Mouse (Mus musculus) adrenal gland, postnatal 25 days (tissue): ENCODE results near the gene Smco2. TPM values are rescaled to one million over a fixed set of nuclear protein-coding genes. Genes with fewer than 3 reads are reported as not detected.
"Not testable (repeated sequence)": the region's sequence is repeated elsewhere in the genome, so short reads cannot be mapped to it uniquely, and the experiment has no call there.

ENCODE experiments used
- DNase-seq: peaks from one replicate; pipeline ENCODE4 v3.0.0; 2021; ENCODE audit warnings: mixed read lengths
- total RNA-seq: library from RNA; stranded (reverse); gene quantifications from 2 replicates; pipeline ENCODE4 v1.2.3, GENCODE M21; 2021

Smco2 gene
- total RNA-seq, 1 experiment from 2014 or later = not detected

DNA sequence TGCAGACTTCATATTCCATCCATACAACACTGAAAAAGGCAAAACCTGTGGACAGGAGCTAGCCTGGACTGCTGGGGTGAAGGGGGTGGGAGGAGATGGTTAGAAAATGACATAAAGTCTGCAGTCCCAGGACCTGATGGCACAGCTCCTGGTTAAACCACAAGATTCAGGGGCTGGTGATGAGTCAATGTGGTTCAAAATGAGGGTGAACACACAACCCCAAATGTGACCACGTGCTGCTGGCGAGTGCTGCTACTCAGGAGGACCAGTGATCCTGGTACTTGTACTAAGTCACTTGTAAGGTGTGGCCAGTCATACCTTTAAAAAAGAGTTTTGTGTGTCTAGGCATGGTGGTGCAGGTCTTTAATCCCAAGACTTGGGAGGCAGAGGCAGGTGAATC lies 13.2 kb downstream of the Smco2 start:
- DNase-seq = no peak

DNA sequence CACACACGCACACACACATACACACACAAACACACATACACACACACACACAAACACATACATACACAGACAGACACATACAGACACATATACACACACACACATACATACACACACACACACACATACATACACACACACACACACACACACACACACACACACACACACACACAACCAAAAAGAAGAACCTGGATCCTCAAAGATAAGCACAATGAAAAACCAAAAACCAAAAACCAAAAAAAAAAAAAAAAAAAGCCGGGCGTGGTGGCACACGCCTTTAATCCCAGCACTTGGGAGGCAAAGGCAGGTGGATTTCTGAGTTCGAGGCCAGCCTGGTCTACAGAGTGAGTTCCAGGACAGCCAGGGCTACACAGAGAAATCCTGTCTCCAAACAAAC lies 14.5 kb downstream of the Smco2 start:
- DNase-seq = not testable (repeated sequence)

DNA sequence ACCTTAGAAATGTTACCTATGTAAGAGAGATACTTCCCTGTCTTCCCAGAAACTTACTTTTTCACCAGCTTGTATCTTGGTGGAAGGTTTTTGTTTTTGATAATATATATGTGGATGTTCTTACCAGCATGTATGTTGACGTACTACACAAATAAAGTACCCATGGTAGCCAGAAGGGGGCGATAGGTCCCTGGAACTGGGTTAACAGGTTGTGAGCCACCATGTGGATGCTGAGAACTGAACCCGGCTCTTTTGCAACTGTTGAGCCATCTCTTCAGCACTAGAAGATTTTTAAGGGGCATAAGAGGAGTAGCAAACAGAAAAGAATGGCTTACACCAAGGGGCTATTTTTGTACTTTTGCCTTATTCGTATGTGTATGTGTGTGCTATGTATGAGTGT lies 15.8 kb downstream of the Smco2 start:
- no peak for DNase-seq

DNA sequence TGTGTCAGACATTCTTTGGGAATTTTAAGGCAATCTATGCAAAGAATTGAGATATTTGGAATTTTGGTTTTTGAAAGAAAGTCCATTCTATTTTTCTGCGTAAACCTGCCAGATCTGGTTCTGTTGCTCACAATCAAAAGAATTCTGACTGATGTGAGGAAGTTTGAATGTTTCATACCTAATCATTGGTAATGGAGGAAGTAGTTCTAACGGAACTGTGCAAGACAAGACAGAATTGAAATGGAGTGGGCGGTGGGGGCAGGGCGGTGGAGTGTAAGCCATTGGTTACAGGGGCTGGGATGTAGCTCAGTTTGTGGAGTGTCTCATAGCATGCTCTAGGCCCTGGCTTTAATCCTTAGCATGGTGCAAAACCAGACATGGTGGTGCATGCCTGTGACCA lies 22.1 kb downstream of the Smco2 start:
- no peak for DNase-seq

DNA sequence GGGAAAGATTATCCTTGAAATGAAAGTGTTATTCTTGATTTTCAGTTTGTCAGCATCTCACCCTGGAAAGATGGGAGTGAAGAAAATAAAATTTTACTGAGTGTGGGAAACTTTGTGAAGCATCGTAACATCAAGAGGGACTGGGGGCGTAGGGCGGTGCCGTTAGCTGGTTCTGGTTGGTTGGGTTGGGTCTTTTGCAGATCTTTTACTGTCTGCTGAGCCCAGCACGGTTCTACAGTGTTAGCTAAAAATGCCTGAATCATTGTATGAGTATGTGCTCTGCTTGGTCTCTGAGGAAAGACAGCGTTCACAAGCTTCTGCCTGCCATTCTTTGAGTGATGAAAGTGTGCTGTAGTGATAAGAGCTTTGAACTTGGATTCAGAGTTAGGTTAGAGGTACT lies 24.5 kb downstream of the Smco2 start:
- DNase-seq = no peak

DNA sequence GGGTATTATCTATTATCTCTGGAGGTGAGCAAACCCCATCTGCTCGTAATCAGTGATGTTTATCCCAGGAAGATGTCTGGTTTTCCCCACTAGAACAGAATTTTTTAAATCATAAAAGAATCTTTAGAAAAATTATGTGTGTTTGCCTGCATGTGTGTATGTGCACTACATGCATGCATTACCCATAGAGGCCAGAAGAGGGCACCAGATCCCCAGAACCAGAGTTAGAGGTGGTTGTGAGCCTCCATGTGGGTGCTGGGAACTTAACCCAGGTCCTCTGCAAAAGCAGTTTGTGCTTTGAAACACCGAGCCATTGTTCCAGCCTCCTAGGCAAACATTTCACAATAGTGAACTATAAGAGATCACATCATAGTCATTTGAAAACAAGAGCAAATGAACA lies 26.9 kb downstream of the Smco2 start:
- DNase-seq = no peak

DNA sequence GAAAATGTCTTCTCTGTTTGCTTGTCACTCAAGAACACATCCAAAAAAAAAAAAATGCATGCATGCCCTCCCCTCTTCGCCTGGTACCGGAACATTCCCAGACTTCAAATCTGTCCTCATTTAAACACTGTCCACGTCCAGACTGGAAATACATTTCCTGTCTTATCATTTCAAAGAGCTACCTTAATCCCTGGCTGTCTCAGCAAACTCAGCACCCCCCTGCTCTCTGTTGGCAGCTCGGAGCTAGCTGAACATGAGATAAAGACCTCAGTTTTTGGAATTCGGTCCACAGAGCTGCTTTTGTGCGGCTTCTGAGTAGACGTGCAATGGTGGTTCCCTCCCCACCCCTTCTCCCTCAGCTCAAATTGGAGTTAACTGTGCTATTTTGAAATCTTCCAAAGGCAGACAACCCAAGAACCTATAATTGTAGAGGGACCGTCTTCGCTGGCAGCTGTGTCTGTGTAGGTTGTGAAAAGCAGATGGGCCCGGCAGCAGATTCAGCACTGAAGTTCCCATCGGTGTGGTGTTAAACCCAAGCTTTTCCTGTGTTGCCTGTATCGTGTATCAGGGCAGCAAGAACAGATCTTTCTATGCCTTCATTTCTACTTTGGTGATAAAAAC lies 27.6 kb downstream of the Smco2 start:
- no peak for DNase-seq

DNA sequence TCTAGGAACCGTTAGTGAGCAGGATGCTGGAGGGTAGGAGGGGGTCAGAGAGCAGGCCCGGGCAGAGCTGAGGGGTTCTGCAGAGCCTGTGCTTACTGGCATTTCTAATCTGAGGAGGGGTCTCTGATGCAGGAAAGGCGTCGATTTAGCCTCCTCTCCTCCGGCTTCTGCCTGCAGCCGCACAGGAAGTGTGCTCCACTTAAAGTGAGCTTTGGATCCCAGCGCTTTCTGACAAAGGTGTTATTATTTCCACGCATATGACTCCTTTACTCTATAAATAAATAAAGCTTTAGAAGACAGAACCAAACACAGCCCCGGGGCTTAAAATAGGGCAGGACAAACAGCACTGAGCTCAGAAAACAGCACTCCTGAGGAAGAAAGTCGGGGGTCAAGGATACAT lies 29.0 kb downstream of the Smco2 start:
- no peak for DNase-seq

DNA sequence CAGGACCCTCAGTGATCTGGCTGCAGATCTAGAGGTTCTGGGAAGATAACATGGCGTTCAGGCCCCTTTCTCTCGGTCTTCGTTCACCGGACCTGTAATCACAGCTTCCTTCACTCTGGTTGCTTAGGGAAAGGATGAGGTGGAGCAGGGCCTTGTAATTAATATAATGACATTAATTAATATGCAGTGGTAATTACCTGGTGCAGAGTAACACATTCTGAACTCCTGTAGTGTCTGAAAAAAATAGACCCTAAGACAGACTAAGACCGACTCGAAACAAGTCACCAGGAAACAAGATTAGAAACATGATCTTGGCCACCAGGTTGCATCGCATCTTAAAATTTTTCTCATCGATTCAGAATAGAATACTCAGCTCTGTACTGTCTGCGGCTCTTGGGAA lies 30.0 kb downstream of the Smco2 start:
- no peak for DNase-seq

DNA sequence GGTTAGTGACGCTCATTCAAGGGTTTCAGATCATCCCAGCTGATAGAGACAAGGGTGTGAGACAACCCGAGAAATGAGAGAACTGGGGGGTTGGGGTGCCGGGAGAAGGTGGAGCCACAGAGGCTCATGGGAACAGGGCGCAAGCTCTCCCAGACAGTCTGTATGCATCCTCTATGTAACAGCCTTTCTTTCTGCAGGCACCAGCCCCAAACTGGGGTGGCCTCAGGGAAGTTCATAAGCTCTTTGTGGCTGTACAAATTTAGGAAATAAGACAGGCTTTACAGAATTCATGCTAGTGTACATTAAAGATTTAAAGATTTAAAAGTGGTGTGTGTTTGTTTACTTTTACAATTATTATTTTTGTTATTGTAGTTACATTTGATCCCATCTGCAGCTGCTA lies 30.4 kb downstream of the Smco2 start:
- no peak for DNase-seq

DNA sequence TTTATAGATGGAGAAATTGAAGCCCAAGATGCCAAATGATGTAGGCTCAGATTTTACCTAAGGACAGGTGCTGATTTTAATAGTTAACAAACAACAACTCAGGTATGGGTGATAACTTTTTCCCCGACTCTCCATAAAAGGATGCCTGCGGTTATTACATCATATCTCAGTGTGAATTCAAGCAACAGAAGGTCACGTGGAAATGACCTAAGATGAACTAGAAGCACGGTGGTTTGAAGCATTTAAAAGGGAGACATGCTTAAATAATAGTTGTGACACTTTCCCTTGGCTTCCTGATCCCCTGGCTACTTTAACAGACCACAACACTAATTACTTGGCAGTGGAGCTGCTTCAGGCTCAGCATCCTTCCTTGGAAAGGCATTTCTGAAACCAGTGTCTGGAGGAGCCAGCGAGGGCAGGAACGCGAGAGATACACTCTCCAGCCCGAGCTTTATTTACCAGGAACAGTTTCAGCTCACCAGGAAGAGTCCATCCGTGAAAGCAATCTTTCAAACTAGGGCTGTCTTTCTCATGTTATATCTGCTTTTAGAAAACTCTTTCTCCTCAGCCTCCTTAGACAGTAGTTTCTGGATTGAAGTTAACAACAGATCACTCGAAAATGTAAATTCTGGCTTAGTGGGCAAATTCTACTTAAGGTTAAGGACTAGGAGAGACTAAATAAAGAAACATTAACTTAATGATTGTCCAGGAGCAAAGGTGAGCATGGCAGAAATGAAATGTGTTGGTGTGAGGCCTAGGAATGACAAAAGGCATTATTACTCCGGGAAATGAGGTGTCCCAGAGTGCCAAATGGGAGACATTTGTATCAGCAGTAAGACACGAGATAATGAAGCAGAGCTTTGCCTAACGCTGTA lies 32.2 kb downstream of the Smco2 start:
- no peak for DNase-seq

DNA sequence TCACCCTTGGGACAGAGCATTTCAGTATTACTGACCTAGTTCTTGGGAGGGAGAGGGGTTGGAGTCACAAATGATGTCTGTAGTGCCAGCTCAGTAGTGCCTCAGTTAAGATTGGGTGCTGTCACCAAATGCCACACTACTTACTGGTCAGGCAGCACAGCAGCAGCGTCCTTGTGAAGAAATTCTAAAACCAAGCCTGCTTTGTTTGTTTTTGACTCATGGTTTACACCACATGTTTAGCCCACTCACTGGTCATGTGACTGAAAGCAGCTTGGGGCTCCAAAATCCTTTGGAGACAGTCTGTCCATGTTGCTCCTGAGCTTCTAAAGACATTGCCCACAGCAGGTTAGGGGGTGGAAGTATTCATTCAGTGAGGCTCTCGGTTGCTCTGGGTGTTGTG lies 33.5 kb downstream of the Smco2 start:
- DNase-seq = no peak

DNA sequence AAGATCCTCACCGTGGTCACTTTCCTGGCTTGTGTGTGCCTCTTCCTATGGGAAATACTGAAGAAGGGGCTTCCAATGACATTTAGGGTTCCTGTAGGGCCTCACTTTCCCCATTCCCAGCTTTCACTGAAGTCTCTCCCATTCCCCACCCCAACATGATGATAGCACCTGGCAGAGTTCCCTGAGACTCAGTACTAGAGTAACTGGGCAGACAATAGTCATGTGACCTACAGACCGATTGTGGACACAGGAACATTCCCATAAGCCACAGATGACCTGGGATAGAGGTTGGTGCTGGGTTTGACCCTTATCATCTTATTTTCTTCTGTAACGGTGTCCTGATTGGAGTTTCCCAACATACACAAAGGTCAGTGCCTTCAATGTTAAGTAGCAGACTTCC lies 34.3 kb downstream of the Smco2 start:
- DNase-seq = no peak

DNA sequence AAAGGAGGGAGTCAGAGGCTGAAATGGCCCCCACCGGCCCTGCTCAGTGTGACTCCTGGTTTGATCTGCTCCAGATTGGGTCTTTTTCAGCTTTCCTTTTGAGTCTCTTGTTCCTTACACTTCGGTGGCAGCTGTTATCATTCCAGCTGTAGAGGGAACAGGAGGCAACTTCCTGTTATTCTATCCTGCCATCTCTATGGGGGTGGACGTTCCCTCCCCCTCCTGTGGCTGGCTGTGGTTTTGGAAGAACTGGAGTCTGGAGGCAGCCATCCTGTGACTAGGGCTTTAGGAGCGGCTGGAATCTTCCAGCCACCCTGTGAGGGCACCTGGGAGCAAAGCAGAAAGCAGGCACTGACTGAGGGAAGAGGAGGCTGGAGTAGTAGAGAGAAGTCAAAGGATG lies 34.9 kb downstream of the Smco2 start:
- no peak for DNase-seq

DNA sequence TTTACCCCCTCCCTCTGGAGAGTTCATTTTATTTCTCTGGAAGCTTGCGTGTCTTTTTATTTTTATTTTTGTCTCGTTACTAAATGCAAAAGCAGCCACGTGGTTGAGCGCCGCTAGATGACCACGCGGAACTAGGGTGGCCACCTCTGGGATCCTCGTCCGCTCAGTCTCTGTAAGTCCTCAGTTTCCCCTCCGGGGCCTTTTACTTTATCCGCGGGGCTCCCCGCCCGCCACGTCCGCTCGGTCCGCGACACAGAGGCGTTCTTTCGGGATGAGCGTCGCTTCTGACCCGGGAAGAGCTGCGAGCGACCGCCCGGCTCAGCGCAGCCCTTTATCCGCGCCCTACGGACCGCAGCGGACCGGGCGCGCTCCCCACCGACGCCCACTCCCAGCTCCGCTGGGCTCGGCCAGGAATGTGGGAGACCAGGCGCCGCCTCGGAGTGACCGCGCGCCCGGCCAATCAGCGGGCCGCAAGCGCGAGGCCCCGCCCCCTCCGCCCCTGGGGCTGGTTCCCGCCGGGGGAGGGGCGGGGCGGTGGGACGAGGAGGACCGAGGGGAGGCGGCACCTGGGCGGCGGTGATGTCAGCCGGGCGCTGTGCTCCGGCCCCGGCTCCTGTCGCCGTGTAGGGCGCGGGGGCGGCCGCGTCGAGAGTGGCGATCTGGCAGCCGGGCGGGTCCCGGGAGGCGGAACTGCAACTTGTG lies 38.2 kb downstream of the Smco2 start, which contains the start of gene Ppfibp1:
TSS of gene Ppfibp1 (plus strand) at position 530 of the 702 bp plus-strand sequence.
- peak; percentile 98 for DNase-seq

DNA sequence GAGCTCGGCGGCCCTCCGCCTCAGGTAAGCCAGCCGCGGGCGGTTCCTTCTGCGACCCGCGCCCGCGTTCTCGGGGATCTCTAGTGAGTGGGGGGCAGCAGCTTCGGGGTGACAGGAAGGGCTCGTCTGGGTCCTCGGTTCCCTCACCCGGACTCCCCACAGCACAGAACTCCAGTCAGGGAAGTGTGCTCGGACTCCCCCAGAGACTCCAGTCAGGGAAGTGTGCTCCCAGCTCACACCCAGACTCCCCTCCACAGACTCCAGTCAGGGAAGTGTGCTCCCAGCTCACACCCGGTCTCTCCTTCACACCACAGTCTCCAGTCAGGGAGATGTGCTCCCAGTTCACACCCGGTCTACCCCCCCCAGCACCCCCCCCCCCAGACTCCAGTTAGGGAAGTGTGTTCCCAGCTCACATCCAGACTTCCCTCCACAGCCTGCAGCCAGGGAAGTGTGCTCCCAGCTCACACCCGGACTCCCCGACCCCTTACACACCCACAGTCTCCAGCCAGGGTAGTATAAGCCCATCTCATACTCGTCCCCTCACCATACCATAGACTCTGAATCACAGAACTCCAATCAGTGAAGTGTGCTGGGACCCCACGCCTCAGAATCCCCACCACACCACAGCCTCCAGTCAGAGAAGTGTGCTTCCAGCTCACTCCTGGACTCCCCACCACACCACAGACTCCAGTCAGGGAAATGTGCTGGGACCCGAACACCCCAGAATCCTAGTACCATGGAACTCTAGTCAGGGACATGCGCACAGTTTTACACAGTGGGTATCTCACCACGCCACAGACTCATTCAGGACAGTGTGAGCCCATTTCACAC lies 39.0 kb downstream of the Smco2 start:
- no peak for DNase-seq

DNA sequence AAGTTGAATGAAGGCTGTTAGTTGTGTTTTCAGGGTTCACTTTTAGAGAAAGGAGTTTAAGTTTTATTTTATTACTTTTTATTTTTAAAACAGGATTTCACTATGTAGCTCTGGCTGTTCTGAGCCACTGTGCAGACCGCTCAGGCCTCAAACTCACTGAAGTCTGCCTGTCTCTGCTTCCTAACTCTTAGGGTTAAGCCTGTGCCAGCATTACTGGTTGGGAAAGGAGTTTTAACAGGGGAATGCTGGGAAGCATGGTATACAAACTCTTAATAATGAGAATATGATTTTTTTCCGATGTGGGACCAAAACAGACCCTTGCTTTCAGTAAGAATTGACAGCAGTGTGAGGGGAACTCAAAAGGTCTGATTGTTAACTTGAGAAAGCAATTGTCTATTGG lies 40.3 kb downstream of the Smco2 start:
- DNase-seq = no peak

DNA sequence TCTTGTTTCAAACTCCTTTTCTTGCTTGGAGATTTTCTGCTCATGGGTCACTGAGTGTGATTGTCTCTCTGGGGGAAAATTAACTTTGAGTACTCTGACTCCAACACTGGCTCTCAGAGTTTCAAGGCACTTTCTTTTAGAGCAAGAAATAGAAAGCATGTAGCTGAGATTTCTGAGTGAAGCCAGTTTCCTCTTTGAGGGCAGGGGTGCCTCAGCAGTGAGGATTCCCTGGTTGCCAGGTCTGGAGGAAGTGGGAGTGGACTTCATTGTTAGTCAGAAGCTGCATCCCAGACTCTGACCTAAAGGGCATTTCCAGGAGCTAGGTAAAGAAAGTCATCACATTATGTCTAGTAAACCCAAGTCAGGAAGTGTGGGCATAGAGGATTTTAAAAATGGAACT lies 40.7 kb downstream of the Smco2 start:
- DNase-seq = no peak

DNA sequence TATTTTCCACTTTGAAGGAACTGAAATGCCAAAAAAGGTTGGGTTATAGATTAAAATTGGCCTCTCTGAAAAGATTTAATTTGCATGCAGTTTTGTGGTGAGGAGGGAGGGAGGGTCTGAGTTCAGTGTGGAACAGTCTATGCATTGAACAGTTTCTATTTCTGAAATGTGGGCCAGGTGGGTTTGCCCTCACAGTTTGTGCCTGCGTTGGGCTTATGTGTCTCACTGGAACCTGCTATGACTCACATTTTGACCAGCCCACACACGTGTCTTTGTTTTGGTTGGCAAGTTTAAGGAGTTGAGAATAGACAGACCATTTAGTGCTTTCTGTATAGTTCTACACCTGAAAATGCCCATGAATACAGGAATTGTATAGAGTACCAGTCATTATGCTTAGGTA lies 44.0 kb downstream of the Smco2 start:
- no peak for DNase-seq

DNA sequence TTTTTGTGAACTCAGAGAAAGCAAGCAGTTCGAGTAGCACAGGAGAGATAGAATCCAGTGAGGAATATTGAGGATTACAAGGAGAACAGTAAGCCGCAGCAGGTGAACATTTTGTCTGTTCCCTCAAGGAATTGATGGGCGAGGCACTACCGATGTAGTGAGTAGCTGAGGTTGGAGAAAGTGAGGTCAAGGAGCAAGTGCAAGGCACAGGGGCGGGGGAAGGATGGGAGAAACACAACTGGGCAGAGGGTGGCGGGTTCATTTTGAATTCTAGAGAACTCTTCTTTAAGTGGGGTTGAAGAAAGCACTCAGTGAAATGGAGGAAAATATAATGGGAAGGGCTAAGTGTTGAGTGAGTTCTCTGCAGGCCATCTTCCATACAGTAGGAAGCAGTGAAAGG lies 48.8 kb downstream of the Smco2 start:
- no peak for DNase-seq

DNA sequence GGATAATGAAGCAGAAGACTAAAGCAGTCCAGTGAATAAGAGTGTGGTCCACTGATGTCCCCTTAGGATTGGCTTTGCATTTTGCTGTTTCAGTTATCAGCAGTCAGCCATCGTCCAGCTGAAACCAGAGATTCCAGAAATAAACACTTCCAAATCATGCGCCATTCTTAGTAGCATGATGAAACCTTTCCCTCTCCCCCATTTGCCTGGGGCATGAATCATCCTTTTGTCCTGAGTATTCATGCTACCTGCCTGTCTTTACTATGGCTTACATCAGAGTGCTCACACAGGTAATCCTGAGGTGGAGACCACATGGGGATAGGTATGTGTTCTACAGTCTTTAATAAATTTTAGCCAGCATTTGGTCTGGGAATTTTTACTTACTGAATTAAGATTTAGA lies 49.7 kb downstream of the Smco2 start:
- DNase-seq = no peak

DNA sequence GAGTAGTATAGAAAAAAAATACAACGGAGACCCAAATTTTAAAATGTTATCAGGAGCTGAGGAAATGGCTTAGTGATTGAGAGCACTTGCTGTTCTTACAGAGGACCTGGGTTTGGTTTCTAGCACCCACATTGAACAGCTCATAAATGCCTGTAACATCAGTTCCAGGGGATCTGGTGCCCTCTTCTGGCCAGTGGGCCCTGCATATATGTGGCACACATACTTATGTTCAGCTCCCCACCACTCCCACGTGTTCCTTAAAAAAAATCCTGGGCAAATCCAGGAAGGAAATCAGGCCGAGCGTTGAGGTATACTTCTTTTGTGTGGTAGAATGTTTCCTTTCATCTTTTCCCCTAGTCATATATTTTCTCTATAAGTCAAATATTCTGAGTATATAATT lies 52.0 kb downstream of the Smco2 start:
- no peak for DNase-seq

DNA sequence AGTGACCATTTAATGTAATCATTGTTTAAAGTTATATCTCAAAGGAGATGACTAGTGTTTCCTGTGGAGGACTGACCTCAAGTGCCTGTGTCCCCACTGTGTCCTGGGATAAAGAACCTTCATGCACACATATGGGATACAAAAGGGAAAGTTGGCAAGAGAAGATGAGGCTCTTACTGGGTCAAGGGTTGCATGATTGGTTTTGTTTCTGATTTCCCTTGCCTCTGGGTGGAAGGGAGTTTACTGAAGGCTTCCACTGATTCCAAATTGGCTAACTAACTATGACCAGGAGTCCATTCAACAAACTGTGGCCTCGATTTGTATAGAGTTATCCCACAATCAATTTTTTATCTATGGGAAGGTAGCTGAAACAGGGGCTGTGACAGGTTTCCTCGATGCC lies 53.7 kb downstream of the Smco2 start:
- DNase-seq = no peak
